Comparison of ENCODE assay signal across 18 mouse cellular contexts in genomic region chr14:33634774-33635173, GRCm38 (mm10). TPM values are rescaled to one million over a fixed set of nuclear protein-coding genes. Genes with fewer than 3 reads are reported as not detected.
"Had no signal": no experiment of that assay in that cellular context is flagged by ENCODE, and none has a peak within 500 bp of the region (broad histone marks: within the 10 kb centered on the region; RNA-seq: fewer than 3 reads in every experiment).

No protein-coding gene starts in this region.

- H3K4me3 ChIP-seq: lung, embryonic 15.5 days; megakaryocyte, embryonic 14.5 days; midbrain, embryonic 13.5 days; midbrain, embryonic 15.5 days; neural tube, embryonic 12.5 days had no signal

- ATAC-seq: lung, postnatal 0 days; midbrain, embryonic 13.5 days; midbrain, embryonic 15.5 days had no signal

- H3K4me1 ChIP-seq: lung, embryonic 15.5 days; megakaryocyte, embryonic 14.5 days; midbrain, embryonic 13.5 days; midbrain, embryonic 15.5 days; neural tube, embryonic 12.5 days had no signal

- H3K9me3 ChIP-seq: lung, embryonic 15.5 days; megakaryocyte, embryonic 14.5 days; midbrain, embryonic 13.5 days; midbrain, embryonic 15.5 days; neural tube, embryonic 12.5 days had no signal

- H3K36me3 ChIP-seq: lung, embryonic 15.5 days; midbrain, embryonic 13.5 days; midbrain, embryonic 15.5 days; neural tube, embryonic 12.5 days had no signal

- H3K9ac ChIP-seq: lung, embryonic 15.5 days; midbrain, embryonic 13.5 days; midbrain, embryonic 15.5 days; neural tube, embryonic 12.5 days had no signal

- H3K27ac ChIP-seq: lung, embryonic 15.5 days; macrophage; midbrain, embryonic 13.5 days; midbrain, embryonic 15.5 days; neural tube, embryonic 12.5 days had no signal

- H3K27me3 ChIP-seq: lung, embryonic 15.5 days; megakaryocyte, embryonic 14.5 days; midbrain, embryonic 13.5 days; midbrain, embryonic 15.5 days; neural tube, embryonic 12.5 days had no signal

- H3K4me2 ChIP-seq: lung, embryonic 15.5 days; midbrain, embryonic 11.5 days; midbrain, embryonic 13.5 days; midbrain, embryonic 15.5 days; neural tube, embryonic 12.5 days had no signal

- DNase-seq: lung, adult 2 months; lung, postnatal 14 days; lung, postnatal 36 days; right cerebral cortex, postnatal 14 days; thymus, adult 18-20 months; thymus, postnatal 14 days; thymus, postnatal 36 days had no signal

RNA-seq across cellular contexts. Expression of gene Ptpn20, which starts 45.8 kb away (rescaled TPM):
- total RNA-seq: megakaryocyte progenitor cell, adult 5-6 weeks; neutrophil, adult 5-6 weeks had no signal
- polyA plus RNA-seq: lung, postnatal 0 days; macrophage; midbrain, embryonic 11.5 days; midbrain, embryonic 13.5 days; thymus, postnatal 0 days had no signal
